Mouse (Mus musculus): ENCODE measurements around the gene Rps23.

GRCm38 (mm10) chr13:90894819-90895218 lies 27.9 kb upstream of the Rps23 start:
- no peak for TF ChIP-seq CTCF (IDR thresholded peaks at IDR 0.05; ENCODE audit: control insufficient read depth, insufficient read depth, insufficient replicate concordance, low read depth, low read length)
- TF ChIP-seq POLR2A (IDR thresholded peaks at IDR 0.05; ENCODE audit: control insufficient read depth, low read depth, low read length) = no peak
